In the genomic region with DNA sequence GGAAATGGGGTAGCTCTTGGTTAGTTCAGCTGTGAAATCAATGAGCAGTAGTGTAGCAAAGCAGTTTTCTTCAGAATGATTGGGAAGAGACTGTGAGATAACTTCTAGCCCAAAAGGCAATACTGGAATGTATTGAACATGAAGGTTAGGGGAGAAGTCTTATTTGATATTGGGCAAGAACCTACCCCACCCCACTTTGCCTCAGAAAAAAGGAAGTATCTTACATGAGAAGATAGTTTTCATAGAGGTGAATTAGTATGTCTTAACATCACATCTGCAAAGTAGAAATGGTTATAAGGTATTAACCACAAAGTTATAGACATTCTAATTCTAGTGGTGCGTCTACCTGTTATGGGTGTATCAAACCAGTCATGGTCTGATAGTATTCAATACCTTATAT, we compare ENCODE assay signal across 24 mouse cellular contexts.
DNase-seq lines count a peak whose midpoint lies in the region; ATAC-seq and TF ChIP-seq lines count a peak whose summit lies in the region.
"Had no signal": no experiment of that assay in that cellular context is flagged by ENCODE, and none has a peak within 500 bp of the region (broad histone marks: within the 10 kb centered on the region; RNA-seq: fewer than 3 reads in every experiment).

No protein-coding gene starts in this region.

- H3K27ac ChIP-seq in MEL (ENCODE audit: control insufficient read depth, low read depth, low read length): no peak overlapping the region

- DNase-seq in MEL (ENCODE audit: low read depth, low spot score): peak; percentile 26
- DNase-seq in right cerebral cortex, postnatal 25 days: no peak
- no peak for DNase-seq in spleen, adult 12 weeks (ENCODE audit: low spot score)
- no peak for DNase-seq in right cerebral cortex, postnatal 14 days
- DNase-seq: adrenal gland, adult 2 months; adrenal gland, adult 8-10 months; adrenal gland, postnatal 10 days; adrenal gland, postnatal 14 days; adrenal gland, postnatal 25 days; adrenal gland, postnatal 36 days; B cell, adult 2 months; cerebellum, adult 11 months; cerebellum, adult 11-12 months; cerebellum, adult 18-20 months; cerebellum, adult 2 months had no signal

- H3K27me3 ChIP-seq in MEL (ENCODE audit: control insufficient read depth in 1 of 2, insufficient read depth in 2 of 2, low read length in 2 of 2): no peaks in the 10 kb centered on the region
- H3K27me3 ChIP-seq: CH12.LX, Patski had no signal

- no peak for TF ChIP-seq CTCF in MEL (IDR thresholded peaks at IDR 0.05 in 2 of 3, conservative IDR thresholded peaks at IDR 0.05 in 1 of 3; ENCODE audit: control insufficient read depth in 1 of 3, insufficient read depth in 1 of 3, low read depth in 2 of 3, low read length in 3 of 3, poor library complexity in 1 of 3, severe bottlenecking in 1 of 3)

- H3K9me3 ChIP-seq in MEL (replicated peaks; ENCODE audit: insufficient read depth, low read length): no peaks in the 10 kb centered on the region
- H3K9me3 ChIP-seq: G1E had no signal

- TF ChIP-seq POLR2A in MEL (IDR thresholded peaks at IDR 0.05; ENCODE audit: control insufficient read depth in 1 of 2, insufficient read depth in 1 of 2, low read depth in 1 of 2, low read length in 2 of 2, poor library complexity in 1 of 2): no peak

- no peak overlapping the region for H3K9ac ChIP-seq in MEL (ENCODE audit: control insufficient read depth, low read depth, low read length, poor library complexity, severe bottlenecking)

- H3K79me2 ChIP-seq in MEL (ENCODE audit: control insufficient read depth, insufficient read depth, low read length, poor library complexity): no peaks in the 10 kb centered on the region

- ATAC-seq in granulocyte monocyte progenitor cell, adult 5-6 weeks (replicated peaks; ENCODE audit: poor library complexity, severe bottlenecking): peak; percentile 55; the same call in 1 of the 2 replicates
- ATAC-seq in megakaryocyte, adult 5-6 weeks (ENCODE audit: poor library complexity, severe bottlenecking): peak; percentile 49; the same call in 1 of the 2 replicates
- ATAC-seq in megakaryocyte progenitor cell, adult 5-6 weeks (replicated peaks; ENCODE audit: poor library complexity): peak; percentile 57; the same call in 1 of the 2 replicates
- no peak for ATAC-seq in cerebellum, adult (ENCODE audit: insufficient number of reproducible peaks, low FRiP score, low TSS enrichment)
- ATAC-seq: activated CD4-positive, CD25-positive, alpha-beta regulatory T cell, adult 4 months; CD4-positive, CD25-positive, alpha-beta regulatory T cell, adult 4 months; Patski had no signal

- TF ChIP-seq RAD21 in MEL (IDR thresholded peaks at IDR 0.05; ENCODE audit: low read depth, low read length): no peak

- H3K4me1 ChIP-seq in MEL (ENCODE audit: control insufficient read depth in 1 of 2, insufficient read depth in 2 of 2, low read length in 2 of 2): peaks cover 3 to 11% of the 10 kb centered on the region in 2 experiments

- peaks cover 0 to 21% of the 10 kb centered on the region in 2 experiments for H3K36me3 ChIP-seq in MEL (ENCODE audit: control insufficient read depth in 1 of 2, insufficient read depth in 2 of 2, low read length in 2 of 2)

- no peak overlapping the region for H3K4me3 ChIP-seq in MEL (ENCODE audit: control insufficient read depth in 1 of 2, insufficient read depth in 1 of 2, low read depth in 2 of 2, low read length in 2 of 2)

- no peak for TF ChIP-seq EP300 in MEL (IDR thresholded peaks at IDR 0.05; ENCODE audit: low read depth in 1 of 2, low read length in 2 of 2)

TF ChIP-seq in MEL, 35 proteins besides CTCF, POLR2A, EP300 and RAD21:
- TF ChIP-seq MAFK (IDR thresholded peaks at IDR 0.05; ENCODE audit: borderline replicate concordance, low read depth, low read length): no peak
